Mouse (Mus musculus) limb, embryonic 14.5 days (tissue): Measurements from ENCODE around the gene Grb2. TPM values are rescaled to one million over a fixed set of nuclear protein-coding genes. Genes with fewer than 3 reads are reported as not detected.

Source experiments
- ATAC-seq: fragments of 200-750 bp; cut with Nextera tagmentation; 2 replicates; pipeline ENCODE4 v1.8.0; 2017; ENCODE audit warnings: low read depth, moderate number of reproducible peaks, moderate TSS enrichment; ENCODE audit not compliant: low FRiP score
- DNase-seq: peaks from one replicate; pipeline ENCODE4 v3.0.0-alpha.2; 2015; ENCODE audit warnings: low spot score
- H3K27ac ChIP-seq: fragments of 300-500 bp; sonication (generic); replicated peaks from 2 replicates; pipeline ENCODE4 v1.5.1; 2014; ENCODE audit warnings: low read depth, mild to moderate bottlenecking, low read length, moderate library complexity, mixed read lengths
- H3K27me3 ChIP-seq: fragments of 300-500 bp; sonication (generic); 2 replicates; pipeline ENCODE4 v1.6.1; 2014; ENCODE audit warnings: low read length, mixed read lengths; ENCODE audit not compliant: control insufficient read depth, insufficient read depth
- H3K36me3 ChIP-seq: fragments of 300-500 bp; sonication (generic); 2 replicates; pipeline ENCODE4 v1.6.1; 2014; ENCODE audit warnings: mild to moderate bottlenecking, low read length, moderate library complexity, mixed read lengths; ENCODE audit not compliant: control insufficient read depth, insufficient read depth
- H3K4me1 ChIP-seq: fragments of 300-500 bp; sonication (generic); 2 replicates; pipeline ENCODE4 v1.6.1; 2014; ENCODE audit warnings: antibody characterized with exemption, low read length, mixed read lengths; ENCODE audit not compliant: control insufficient read depth, insufficient read depth
- H3K4me2 ChIP-seq: fragments of 300-500 bp; sonication (generic); replicated peaks from 2 replicates; pipeline ENCODE4 v1.6.1; 2014; ENCODE audit warnings: low read depth, mild to moderate bottlenecking, low read length, moderate library complexity; ENCODE audit not compliant: severe bottlenecking
- H3K4me3 ChIP-seq: fragments of 300-500 bp; sonication (generic); replicated peaks from 2 replicates; pipeline ENCODE4 v1.5.1; 2014; ENCODE audit warnings: low read length
- H3K9ac ChIP-seq: fragments of 300-500 bp; sonication (generic); 2 replicates; pipeline ENCODE4 v1.6.1; 2014; ENCODE audit warnings: mild to moderate bottlenecking, low read depth, low read length, moderate library complexity; ENCODE audit not compliant: severe bottlenecking
- H3K9me3 ChIP-seq: fragments of 300-500 bp; sonication (generic); 2 replicates; pipeline ENCODE4 v1.6.1; 2016; ENCODE audit warnings: low read length; ENCODE audit not compliant: control insufficient read depth
- POLR2A ChIP-seq: fragments of 200-500 bp; IDR thresholded peaks from 2 replicates; pipeline ENCODE4 v1.8.0; 2012; ENCODE audit warnings: inconsistent platforms, mild to moderate bottlenecking, moderate library complexity, borderline replicate concordance; ENCODE audit not compliant: insufficient read depth, insufficient read length; ENCODE audit errors: extremely low read depth
- WGBS: fragments of 180-500 bp; shearing (Covaris S2); extraction: QIAGEN DNeasy Blood & Tissue Kit; methylation state at CpG from one replicate; pipeline ENCODE4 v1.1.7; 2014; 5-methylcytosine and 5-hydroxymethylcytosine counted together
- polyA plus RNA-seq, 2 experiments: library from polyadenylated mRNA; depleted of rRNA in 1 of 2; stranded (reverse) in 1 of 2; unstranded in 1 of 2; fragments of >200 nt; fragmentation: Nextera tagmentation in 1 of 2; extraction: Ambion mirVana in 1 of 2; gene quantifications; 2 replicates each; pipeline versions ENCODE4 v1.2.1 to v1.2.3; 2012 to 2014

Gene Grb2
- polyA plus RNA-seq, 2 experiments, result 58.0 to 61.5 TPM

DNA sequence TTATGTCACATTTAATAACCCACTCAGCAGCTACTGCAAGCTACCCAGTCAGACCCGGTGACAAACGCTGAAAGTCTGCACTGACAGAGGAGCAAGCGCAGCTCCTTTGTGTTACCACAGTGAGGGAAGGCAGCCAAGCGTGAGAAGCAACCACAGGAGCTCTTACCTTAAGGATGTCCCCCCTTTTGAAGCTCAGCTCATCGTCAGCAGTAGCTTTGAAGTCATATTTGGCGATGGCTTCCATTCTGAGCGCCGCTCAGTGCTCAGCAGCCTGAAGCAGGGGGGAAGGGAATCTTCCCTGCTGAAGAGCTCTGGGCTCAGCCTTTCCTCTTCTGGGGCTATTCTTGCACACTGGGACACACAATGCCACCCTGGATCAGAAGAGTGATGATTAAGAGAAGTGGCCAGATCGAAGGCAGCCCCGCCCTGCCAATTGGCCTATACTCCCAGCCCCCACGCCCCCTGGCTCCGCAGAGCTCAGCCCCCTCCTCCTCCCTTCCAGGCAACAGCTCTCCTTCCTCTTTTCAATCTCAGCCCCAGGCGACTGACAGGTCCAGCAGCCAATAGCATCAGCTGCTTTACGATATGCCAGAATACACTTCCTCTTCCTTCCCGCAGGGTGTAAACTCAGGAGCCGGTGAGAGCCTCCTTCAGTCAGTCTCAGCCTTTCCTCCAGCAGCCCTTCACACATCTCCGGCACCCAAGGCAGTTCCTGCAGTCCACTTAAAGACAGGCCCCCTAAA lies 9.2 kb downstream of the Grb2 start:
- TF ChIP-seq POLR2A, result no peak
- H3K36me3 ChIP-seq, result peaks cover 13% of the 10 kb centered on the region
- WGBS, result 16% methylated on average over 17 of the region's 17 CpGs

DNA sequence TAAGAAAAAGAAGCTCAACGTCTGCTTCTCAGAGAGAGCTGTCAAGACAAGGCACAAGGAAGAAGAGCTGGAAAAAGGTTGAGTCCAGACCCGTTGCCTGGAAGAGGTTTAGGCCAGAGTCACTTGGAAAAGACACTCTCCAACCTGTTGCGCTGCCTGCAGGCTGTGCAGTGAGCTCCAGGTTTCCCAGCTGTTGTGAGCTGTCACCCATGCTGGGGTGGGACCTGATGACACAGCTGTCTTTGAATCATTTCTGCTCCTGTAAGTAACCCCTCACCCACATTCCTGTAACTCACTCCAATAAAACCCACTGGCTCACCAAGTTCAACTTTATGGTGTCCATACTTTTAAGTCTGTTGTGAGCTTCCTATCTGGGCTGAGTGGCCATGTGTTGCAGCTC lies 10.7 kb downstream of the Grb2 start:
- H3K36me3 ChIP-seq, result peaks cover 13% of the 10 kb centered on the region
- no peak overlapping the region for H3K4me2 ChIP-seq
- H3K4me3 ChIP-seq, result no peak overlapping the region
- no peak overlapping the region for H3K27ac ChIP-seq
- no peaks in the 10 kb centered on the region for H3K27me3 ChIP-seq
- ATAC-seq (no peak), DNase-seq (no peak)
- no peak overlapping the region for H3K9ac ChIP-seq
- no peaks in the 10 kb centered on the region for H3K9me3 ChIP-seq
- TF ChIP-seq POLR2A, result no peak
- 87% methylated on average over 3 of the region's 3 CpGs for WGBS
- peaks cover 11% of the 10 kb centered on the region; the same call in 1 of the 2 replicates for H3K4me1 ChIP-seq

More for the DNA sequence above, 9.2 kb downstream of the Grb2 start:
- DNase-seq, result peak; percentile 89
- Histone ChIP-seq H3K27ac (peak overlapping the region; percentile 35; the same call in 1 of the 2 replicates), H3K9me3 (no peaks in the 10 kb centered on the region), H3K9ac (peak overlapping the region; percentile 58), H3K4me1 (peaks cover 11% of the 10 kb centered on the region; the same call in 1 of the 2 replicates), H3K4me3 (peak overlapping the region; percentile 56), H3K4me2 (peak overlapping the region; percentile 79), H3K27me3 (no peaks in the 10 kb centered on the region)
- ATAC-seq, result peak; percentile 96

DNA sequence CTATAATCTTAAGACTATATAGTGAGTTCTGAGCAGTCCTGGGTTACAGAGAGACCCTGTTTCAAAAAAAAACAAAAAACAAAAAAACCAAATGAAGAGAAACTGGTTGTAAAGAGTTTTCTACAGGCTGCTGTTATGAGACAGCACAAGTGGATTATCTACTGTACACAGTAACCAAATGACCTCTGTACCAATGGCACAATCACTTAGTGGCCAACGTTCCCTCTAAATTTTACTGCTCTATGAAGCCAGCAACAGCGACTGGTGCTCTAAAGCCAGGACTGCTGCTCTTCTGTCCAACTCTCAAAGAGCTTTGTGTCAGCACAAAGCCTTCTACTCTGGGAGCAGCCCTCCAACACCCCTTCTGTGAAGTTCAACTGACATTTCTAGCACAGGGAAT lies 11.3 kb downstream of the Grb2 start:
- 78% methylated on average over 2 of the region's 2 CpGs for WGBS
- Histone ChIP-seq H3K4me2 (no peak overlapping the region), H3K27me3 (no peaks in the 10 kb centered on the region), H3K36me3 (peaks cover 13% of the 10 kb centered on the region), H3K9ac (no peak overlapping the region), H3K9me3 (no peaks in the 10 kb centered on the region), H3K27ac (no peak overlapping the region), H3K4me3 (no peak overlapping the region), H3K4me1 (peaks cover 11% of the 10 kb centered on the region; the same call in 1 of the 2 replicates)
- ATAC-seq (no peak), DNase-seq (no peak)
- no peak for TF ChIP-seq POLR2A

DNA sequence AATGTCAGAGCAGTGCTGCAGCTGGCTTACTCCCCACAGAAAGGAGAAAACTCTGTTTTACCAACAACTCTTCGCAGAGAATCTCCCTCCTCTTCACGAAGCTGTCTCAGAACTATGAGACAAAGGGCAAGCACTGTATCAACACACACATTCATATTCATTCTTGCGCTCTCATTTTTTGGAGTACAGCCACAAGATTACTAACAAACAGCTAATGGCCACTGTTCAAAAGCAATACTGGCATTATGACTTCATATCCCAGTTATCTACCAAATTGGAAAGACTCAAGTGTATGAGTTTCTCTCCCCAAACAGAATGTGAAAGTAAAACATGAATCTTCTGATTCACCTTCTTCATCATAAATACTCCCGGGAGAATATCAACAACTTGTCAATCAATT lies 11.9 kb downstream of the Grb2 start:
- no peak overlapping the region for H3K9ac ChIP-seq
- no peak overlapping the region for H3K4me3 ChIP-seq
- no peak overlapping the region for H3K27ac ChIP-seq
- peaks cover 13% of the 10 kb centered on the region for H3K36me3 ChIP-seq
- H3K4me2 ChIP-seq, result no peak overlapping the region
- 84% methylated on average over 4 of the region's 4 CpGs for WGBS
- H3K27me3 ChIP-seq, result no peaks in the 10 kb centered on the region
- no peaks in the 10 kb centered on the region for H3K9me3 ChIP-seq
- ATAC-seq (no peak), DNase-seq (no peak)
- peaks cover 11% of the 10 kb centered on the region; the same call in 1 of the 2 replicates for H3K4me1 ChIP-seq
- no peak for TF ChIP-seq POLR2A

DNA sequence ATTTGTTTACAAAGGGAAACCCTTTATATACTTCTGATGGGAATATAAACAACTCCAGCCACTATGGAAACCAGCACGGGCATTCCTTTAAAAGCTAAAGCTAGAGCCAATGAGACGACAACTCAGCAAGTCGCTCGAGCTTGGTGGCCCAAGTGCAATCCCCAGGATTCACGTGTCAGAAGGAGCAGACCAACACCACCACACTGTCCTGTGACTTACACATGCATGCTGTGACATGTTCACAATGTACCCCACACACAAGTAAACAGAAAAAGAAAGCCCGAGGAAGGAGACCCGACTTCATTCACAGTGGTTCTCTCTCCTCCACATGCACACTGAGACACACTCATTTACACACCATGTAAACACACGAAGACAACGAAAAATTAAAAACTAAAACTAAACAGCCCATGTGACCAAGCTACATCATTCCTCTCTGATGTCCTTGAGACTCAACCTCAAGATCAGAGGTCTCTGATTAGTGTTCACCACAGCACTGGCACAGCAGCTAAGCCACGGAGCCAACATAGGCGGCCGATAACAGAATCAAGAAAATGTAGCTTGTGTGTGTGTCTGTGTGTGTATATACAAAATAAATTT lies 14.3 kb downstream of the Grb2 start:
- no peak for TF ChIP-seq POLR2A
- Histone ChIP-seq H3K4me3 (no peak overlapping the region), H3K27me3 (no peaks in the 10 kb centered on the region), H3K27ac (no peak overlapping the region), H3K4me2 (no peak overlapping the region), H3K36me3 (peaks cover 13% of the 10 kb centered on the region), H3K4me1 (0 out of 2 replicates have a peak, but pooled peaks cover 3% of the 10 kb centered on the region), H3K9me3 (no peaks in the 10 kb centered on the region), H3K9ac (no peak overlapping the region)
- 88% methylated on average over 12 of the region's 12 CpGs for WGBS
- DNase-seq (no peak), ATAC-seq (no peak)
